ENCODE assay signal across 8 mouse cellular contexts in genomic region chr2:71786591-71787155, GRCm38 (mm10). TPM values are rescaled to one million over a fixed set of nuclear protein-coding genes. Genes with fewer than 3 reads are reported as not detected.
DNase-seq lines count a peak whose midpoint lies in the region; ATAC-seq and TF ChIP-seq lines count a peak whose summit lies in the region.

No protein-coding gene starts in this region.

- H3ac ChIP-seq in C2C12 (ENCODE audit: control insufficient read depth, insufficient read length, low read depth) = peak overlapping the region; percentile 83

- H3K4me2 ChIP-seq in embryonic facial prominence, embryonic 11.5 days (ENCODE audit: low read depth, low read length) = peak overlapping the region; percentile 96
- H3K4me2 ChIP-seq in midbrain, embryonic 15.5 days = peak overlapping the region; percentile 98

- H3K4me1 ChIP-seq in embryonic facial prominence, embryonic 11.5 days (ENCODE audit: control insufficient read depth, insufficient read depth, low read length) = no peaks in the 10 kb centered on the region
- peaks cover 17% of the 10 kb centered on the region for H3K4me1 ChIP-seq in midbrain, embryonic 15.5 days
- H3K4me1 ChIP-seq in spleen, adult 2 months (ENCODE audit: control insufficient read depth, insufficient read depth, insufficient read length) = peaks cover 4% of the 10 kb centered on the region

- H3K4me3 ChIP-seq in C2C12 (ENCODE audit: insufficient read depth, poor library complexity, severe bottlenecking) = peak overlapping the region; percentile 51
- H3K4me3 ChIP-seq in embryonic facial prominence, embryonic 11.5 days (ENCODE audit: low read depth, low read length) = peak overlapping the region; percentile 77
- peak overlapping the region; percentile 60 for H3K4me3 ChIP-seq in midbrain, embryonic 15.5 days
- peak overlapping the region; percentile 68 for H3K4me3 ChIP-seq in spleen, adult 2 months (ENCODE audit: extremely low read depth, insufficient read depth, insufficient read length)

- peak; percentile 35 for TF ChIP-seq POLR2A in spleen, adult 2 months (IDR thresholded peaks at IDR 0.05; ENCODE audit: low read depth, low read length)

- peaks cover 13% of the 10 kb centered on the region for H3K79me3 ChIP-seq in C2C12 (ENCODE audit: low read depth)

- no peaks in the 10 kb centered on the region for H3K27me3 ChIP-seq in C2C12 (ENCODE audit: control insufficient read depth, insufficient read depth, insufficient read length)
- H3K27me3 ChIP-seq in embryonic facial prominence, embryonic 11.5 days (ENCODE audit: control insufficient read depth, insufficient read depth, low read length) = no peaks in the 10 kb centered on the region
- H3K27me3 ChIP-seq in midbrain, embryonic 15.5 days (replicated peaks) = peaks cover 5% of the 10 kb centered on the region; the same call in 1 of the 2 replicates
- no peaks in the 10 kb centered on the region for H3K27me3 ChIP-seq in spleen, adult 2 months (ENCODE audit: control insufficient read depth, insufficient read depth, low read length)

- peaks cover 3% of the 10 kb centered on the region for H3K36me3 ChIP-seq in C2C12 (ENCODE audit: control insufficient read depth, insufficient read depth)
- H3K36me3 ChIP-seq in embryonic facial prominence, embryonic 11.5 days (replicated peaks; ENCODE audit: control insufficient read depth, insufficient read depth, low read depth, low read length) = no peaks in the 10 kb centered on the region
- no peaks in the 10 kb centered on the region for H3K36me3 ChIP-seq in midbrain, embryonic 15.5 days (replicated peaks)
- H3K36me3 ChIP-seq in spleen, adult 2 months (ENCODE audit: control insufficient read depth, insufficient read depth, low read length) = no peaks in the 10 kb centered on the region

- no peak for TF ChIP-seq CTCF in C2C12 (IDR thresholded peaks at IDR 0.05; ENCODE audit: control insufficient read depth, insufficient read depth, insufficient read length)
- TF ChIP-seq CTCF in spleen, adult 2 months (IDR thresholded peaks at IDR 0.05; ENCODE audit: extremely low read depth, insufficient read depth, insufficient read length, insufficient replicate concordance) = no peak

- peaks cover 40% of the 10 kb centered on the region for H3K79me2 ChIP-seq in C2C12 (ENCODE audit: control insufficient read depth, insufficient read depth)

- WGBS in embryonic facial prominence, embryonic 11.5 days = under 1% methylated on average over 47 of the region's 61 CpGs
- WGBS in midbrain, embryonic 15.5 days = under 1% methylated on average over 48 of the region's 61 CpGs
- under 1% methylated on average over 45 of the region's 61 CpGs for WGBS in spleen, adult 2 months

- peak overlapping the region; percentile 77 for H3K9ac ChIP-seq in embryonic facial prominence, embryonic 11.5 days (replicated peaks; ENCODE audit: low read length)
- peak overlapping the region; percentile 57 for H3K9ac ChIP-seq in midbrain, embryonic 15.5 days

- peak; percentile 89 for DNase-seq in adrenal gland, postnatal 25 days
- peak; percentile 78 for DNase-seq in embryonic facial prominence, embryonic 11.5 days (ENCODE audit: low spot score)
- peak; percentile 65 for DNase-seq in heart, adult 8-10 months (ENCODE audit: low spot score)
- peak; percentile 86 for DNase-seq in kidney, adult 18-20 months
- DNase-seq in liver = peak; percentile 82
- peak; percentile 55 to 68 for DNase-seq in spleen, adult 2 months (ENCODE audit: low read depth in 1 of 2, low spot score in 2 of 2)

- H3K9me3 ChIP-seq in embryonic facial prominence, embryonic 11.5 days (replicated peaks; ENCODE audit: control insufficient read depth, low read length) = no peaks in the 10 kb centered on the region
- no peaks in the 10 kb centered on the region for H3K9me3 ChIP-seq in midbrain, embryonic 15.5 days

- ATAC-seq in embryonic facial prominence, embryonic 11.5 days (replicated peaks; ENCODE audit: insufficient number of reproducible peaks, low FRiP score, low TSS enrichment, low read depth) = peak; percentile 86
- ATAC-seq in midbrain, embryonic 15.5 days (replicated peaks) = peak; percentile 85

- H3K27ac ChIP-seq in embryonic facial prominence, embryonic 11.5 days (replicated peaks; ENCODE audit: low read depth, low read length) = peak overlapping the region; percentile 59; the same call in 1 of the 2 replicates
- H3K27ac ChIP-seq in midbrain, embryonic 15.5 days = peak overlapping the region; percentile 34
- peak overlapping the region; percentile 38 for H3K27ac ChIP-seq in spleen, adult 2 months (ENCODE audit: insufficient read depth, low read length)

TF ChIP-seq in C2C12, 6 proteins besides CTCF, POLR2A, EP300 and RAD21:
- TF ChIP-seq MYOD1 (IDR thresholded peaks at IDR 0.05; ENCODE audit: control insufficient read depth, insufficient read length, low read depth) (no peak), CEBPB (IDR thresholded peaks at IDR 0.05; ENCODE audit: low read depth) (no peak), MAX (IDR thresholded peaks at IDR 0.05) (no peak), FOSL1 (IDR thresholded peaks at IDR 0.05; ENCODE audit: insufficient read depth, low read length, poor library complexity, severe bottlenecking) (no peak), MYOG (IDR thresholded peaks at IDR 0.05; ENCODE audit: control insufficient read depth, extremely low read depth, insufficient read length) (no peak), USF1 (IDR thresholded peaks at IDR 0.05; ENCODE audit: low read depth) (no peak)

RNA-seq across cellular contexts. Expression of gene Itga6, which starts 41.3 kb away (rescaled TPM):
- 33.1 TPM for polyA plus RNA-seq in C2C12 (2012; fragmentation: generic; extraction: Trizol)
- 166 and 179 TPM in 2 replicates for total RNA-seq in adrenal gland, postnatal 25 days (2021)
- polyA plus RNA-seq in embryonic facial prominence, embryonic 11.5 days (2014; fragmentation: Nextera tagmentation; extraction: Ambion mirVana) = 40.4 and 45.0 TPM in 2 replicates
- total RNA-seq in heart, adult 8-10 months (2022) = 10 to 100 TPM; 29.1 to 67.1 (median 46.3) TPM
- 18.6 and 19.2 TPM in 2 replicates for polyA plus RNA-seq in midbrain, embryonic 15.5 days (2015; fragmentation: Nextera tagmentation; extraction: Ambion mirVana)
- polyA plus RNA-seq in spleen, adult 2 months (2012; rRNA removed) = 19.1 and 21.1 TPM in 2 replicates

Comparison
In these comparisons a context has a peak if more than half of its experiments do, and no peak if none do; other contexts are left out.
1. Peak in every context shown above with its lines: DNase-seq, ATAC-seq, H3K4me3 ChIP-seq and H3K27ac ChIP-seq.